Mouse (Mus musculus) bone marrow, adult 2 months (tissue): ENCODE measurements at regions not wholly inside any gene's neighbourhood (a gene's known extent, or its start where the extent isn't known, plus 50 kb on each side); places are given as distances from the start of the nearest gene placed in this dataset.

Experiments
- CTCF ChIP-seq: fragments of 200-500 bp; IDR thresholded peaks from 2 replicates; pipeline ENCODE4 v1.5.1; 2011; ENCODE audit warnings: low read length, control low read depth; ENCODE audit not compliant: control insufficient read depth, insufficient read depth
- POLR2A ChIP-seq: fragments of 200-500 bp; IDR thresholded peaks from 2 replicates; pipeline ENCODE4 v1.6.1; 2011; ENCODE audit warnings: low read depth, mild to moderate bottlenecking, control low read depth, low read length, borderline replicate concordance; ENCODE audit not compliant: control insufficient read depth

- TF ChIP-seq CTCF: no peak
- no peak for TF ChIP-seq POLR2A
Observed at GRCm38 (mm10) chr3:60771866-60772265, 230.7 kb upstream of the P2ry1 start.
